Mouse (Mus musculus) urinary bladder, postnatal 4 days (tissue): Measurements from ENCODE around the gene Scn4b.

ENCODE experiments used
- DNase-seq, 2 experiments: peaks; one replicate each; pipeline ENCODE4 v3.0.0; 2021 to 2022; ENCODE audit warnings: low spot score in 2 of 2

The Scn4b gene

DNA sequence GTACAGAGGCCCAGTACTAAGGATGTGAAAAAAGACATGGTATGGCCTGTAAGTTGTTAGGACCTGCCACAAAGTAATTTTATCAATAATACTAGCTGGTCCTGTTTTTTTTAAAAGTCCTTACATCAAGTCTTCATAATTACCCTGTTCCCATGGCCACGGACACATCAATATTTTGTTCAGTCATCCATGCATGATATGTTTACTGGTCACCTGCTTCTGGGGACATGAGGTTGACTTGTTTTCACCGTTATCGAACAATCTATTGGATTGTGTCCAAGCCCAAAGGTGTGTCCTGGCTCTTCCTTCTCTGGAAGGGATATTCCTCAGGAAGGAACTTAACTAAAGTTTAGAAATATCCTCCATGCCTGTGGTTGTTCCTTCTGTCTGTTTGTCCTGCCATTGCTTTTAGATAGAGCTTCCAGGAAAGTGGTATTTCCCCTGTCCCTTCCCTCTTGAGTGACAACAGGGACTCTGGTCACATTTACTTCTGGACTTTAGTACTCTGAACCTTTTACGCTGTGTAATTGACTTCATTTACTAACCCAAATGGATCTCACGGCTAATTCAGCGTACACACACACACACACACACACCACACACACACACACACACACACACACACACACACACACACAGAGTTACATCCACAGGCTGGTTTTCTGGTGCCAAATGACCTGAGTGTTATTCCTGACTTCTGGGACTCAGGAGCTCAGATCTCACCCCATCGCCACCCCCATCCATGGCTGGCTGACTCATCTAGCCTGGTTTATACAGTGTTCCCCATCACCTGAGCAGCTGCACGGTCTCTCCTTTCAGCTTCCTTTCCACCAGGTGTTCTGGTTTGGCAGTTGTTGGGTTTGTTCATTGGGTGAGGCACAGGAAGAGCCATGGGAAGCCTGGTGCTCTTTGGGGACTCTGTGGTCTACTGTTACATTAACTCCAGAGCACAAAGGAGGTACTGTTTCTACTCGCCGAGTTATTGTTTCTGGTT, 50.7 kb downstream of the Scn4b start:
- DNase-seq = no peak

DNA sequence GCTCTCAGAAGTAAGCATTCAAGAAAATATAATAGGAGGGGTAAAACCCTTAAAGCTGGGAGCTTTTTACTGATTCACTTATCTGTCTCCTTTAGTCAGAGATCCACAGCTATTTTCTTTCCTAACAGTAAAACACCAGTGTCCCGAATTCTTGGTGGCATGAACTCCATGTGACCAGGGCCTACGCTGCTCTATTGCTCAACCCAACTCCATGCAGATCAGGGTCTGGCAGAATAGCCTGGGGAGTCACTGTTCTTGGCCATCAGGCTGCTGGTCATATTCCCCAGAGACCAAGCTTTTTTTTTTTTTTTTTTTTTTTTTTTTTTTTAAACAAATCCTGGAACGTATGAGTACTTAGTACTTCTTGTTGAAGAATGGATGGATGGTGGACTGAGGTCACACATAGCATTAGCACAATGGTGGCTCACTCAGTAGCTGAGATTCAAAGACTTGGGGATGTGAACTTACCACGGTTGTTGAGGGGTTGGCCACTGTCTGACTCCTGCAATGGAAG, 51.5 kb downstream of the Scn4b start:
- DNase-seq = no peak

DNA sequence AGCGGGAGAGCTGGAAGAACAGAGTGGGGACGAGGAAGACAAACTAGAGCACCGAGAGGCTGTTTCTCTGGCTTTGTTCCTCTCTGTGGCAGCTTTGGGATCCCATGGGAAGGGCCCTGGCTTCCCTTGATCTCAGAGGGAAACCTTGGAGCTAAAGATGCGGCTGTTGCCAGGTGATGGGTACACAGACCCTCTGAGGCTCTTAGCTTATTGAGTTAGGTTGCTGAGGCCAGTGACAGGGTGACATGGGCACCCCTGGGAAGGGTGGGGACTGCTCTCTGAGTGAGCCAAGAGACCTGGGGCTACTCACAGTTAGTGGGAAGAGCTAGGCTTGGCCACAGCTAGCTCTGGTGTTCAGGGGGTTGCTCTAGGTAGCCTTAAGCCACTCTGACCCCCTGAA, 57.3 kb downstream of the Scn4b start:
- no peak for DNase-seq

DNA sequence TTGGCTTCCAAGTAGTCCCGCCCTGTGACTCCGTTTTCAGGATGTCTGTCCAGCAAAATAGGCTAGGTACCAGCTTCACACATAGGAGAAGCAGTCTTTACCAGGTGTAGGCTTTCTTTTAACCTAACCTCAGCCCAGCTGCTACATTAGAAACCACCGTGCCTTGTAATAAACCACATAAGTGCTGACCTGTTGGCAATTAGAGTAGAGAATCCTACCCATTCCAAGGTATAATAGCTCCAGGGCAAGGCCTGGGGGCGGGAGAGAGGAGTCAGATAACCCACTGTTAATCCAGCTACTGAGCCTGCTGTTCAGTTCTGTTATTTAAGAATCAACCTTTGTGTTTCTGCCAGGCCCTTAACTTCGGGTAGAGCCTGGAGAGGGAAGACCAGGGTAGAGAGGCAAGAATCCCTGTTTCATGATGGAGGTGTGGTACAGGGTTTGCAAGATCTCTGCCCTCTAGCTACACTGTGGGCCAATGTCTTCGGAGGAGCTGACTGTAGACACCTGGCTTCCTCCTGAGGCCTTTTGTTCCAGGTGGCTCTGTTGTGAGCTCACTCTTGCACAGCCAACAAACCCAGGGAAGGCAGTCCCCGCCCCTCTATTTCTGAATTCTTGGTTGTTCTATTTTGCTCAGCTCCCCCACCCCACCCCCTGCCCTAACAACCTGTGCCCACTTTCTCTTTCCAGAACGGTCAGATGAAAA, 58.1 kb downstream of the Scn4b start:
- DNase-seq = no peak

DNA sequence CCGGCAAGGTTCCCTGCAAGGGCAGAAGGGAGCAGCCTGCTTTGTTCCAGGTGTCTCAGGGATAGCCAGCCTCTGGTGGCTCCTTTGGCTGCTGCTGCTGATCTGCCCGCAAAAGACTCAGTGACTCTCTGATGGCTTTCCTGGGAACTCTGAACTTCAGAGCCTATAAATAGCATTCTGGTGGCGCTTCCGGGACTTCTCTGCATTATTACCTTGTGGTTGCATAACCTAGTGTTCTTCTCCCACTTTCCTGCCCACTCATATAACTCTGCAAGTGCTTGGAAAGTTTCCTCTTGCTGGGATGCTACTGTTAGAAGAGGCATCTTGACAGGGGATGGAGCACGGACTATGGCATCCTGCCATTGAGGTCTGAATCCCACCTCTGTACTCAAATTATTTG, 59.4 kb downstream of the Scn4b start:
- DNase-seq = no peak

DNA sequence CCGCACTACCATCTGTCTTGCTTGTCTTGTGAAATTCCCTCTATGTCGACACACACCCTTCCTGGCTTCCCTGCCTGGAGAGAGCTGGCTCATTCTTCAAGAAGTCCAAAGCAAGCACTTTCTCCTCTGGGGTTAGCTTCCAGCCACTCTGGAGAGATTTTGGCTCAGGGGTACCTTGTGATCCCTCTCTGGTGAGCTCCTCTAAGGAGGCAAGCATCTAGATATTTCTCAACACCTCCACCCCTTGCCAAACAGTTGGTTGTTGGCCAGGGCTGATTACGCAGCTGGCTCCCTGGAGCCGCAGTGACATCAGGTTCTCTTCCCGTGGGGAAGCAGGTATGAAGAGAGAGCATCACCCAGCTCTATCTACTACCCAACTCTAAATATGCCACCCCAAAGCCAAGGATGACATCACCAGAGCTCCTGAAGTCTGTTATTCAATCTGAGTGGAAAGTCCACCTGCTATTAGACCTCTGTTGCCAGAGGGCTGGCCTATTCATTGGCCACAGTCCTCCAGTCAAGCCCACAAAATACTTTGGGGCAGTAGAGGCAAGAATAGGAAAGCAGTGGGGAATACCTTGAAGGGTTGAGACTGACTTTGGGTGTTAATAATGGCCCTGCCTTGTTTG, 63.2 kb downstream of the Scn4b start:
- DNase-seq = no peak

DNA sequence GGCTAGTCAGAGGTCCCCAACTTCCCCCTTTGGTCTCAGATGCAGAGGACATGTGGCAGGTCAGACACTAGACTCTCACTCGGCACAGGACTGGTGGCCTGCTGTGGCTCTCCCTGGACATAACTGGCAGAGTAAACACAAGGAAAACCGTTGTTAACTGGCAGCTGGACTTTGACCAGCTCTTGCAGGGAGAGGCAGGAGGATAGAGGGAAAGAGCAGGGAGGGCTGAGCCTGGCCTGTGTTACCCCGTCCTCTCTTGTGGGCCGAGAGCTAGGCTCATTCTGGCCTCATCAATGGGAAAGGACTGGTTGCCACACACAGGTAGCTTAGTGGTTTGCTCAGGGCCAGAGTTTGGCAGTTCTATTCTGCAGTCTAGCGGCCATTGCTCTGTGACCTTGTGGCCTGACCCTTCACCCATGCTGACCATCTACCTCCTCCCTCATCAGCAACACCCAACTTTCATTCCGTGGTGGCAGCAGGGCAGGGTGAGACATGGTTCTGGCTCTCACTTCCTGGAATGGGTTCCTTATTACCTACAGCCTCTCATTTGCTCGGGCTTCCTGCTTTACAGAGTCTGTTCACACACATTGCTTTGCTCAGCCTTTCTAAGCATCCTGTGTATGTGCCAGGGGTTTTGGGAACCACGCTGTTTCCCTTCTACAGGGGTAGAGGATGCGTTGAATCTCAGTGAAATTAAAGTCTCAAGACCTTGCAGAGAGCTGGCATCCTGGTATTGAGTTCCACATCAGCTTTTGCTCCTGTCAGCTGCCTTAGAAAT, 64.0 kb downstream of the Scn4b start:
- no peak for DNase-seq
